Mouse (Mus musculus) right cerebral cortex, postnatal 25 days (tissue): ENCODE data around the gene Myo6.

Experiments used
- DNase-seq: peaks from one replicate; pipeline ENCODE4 v3.0.0; 2022

Myo6 gene

DNA sequence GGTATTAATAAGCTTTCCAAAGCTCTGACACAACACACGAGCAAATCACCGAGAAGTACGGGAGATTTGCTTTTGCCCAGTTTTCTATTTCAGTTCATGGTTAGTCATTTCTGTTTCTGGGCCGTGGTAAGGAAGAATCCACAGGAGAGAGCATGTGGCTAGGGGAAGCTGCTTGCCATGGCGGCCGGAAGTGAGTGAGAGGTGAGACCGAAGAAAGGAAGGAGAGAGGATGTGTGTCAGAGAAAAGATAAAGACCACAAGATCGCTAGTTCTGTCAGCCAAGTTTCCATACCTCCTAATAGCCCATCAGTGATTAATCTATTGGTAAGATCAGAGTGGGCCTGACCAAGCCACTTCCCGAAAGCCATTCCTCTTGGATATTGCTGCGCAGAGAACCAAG is 87.3 kb downstream of the Myo6 start:
- no peak for DNase-seq

DNA sequence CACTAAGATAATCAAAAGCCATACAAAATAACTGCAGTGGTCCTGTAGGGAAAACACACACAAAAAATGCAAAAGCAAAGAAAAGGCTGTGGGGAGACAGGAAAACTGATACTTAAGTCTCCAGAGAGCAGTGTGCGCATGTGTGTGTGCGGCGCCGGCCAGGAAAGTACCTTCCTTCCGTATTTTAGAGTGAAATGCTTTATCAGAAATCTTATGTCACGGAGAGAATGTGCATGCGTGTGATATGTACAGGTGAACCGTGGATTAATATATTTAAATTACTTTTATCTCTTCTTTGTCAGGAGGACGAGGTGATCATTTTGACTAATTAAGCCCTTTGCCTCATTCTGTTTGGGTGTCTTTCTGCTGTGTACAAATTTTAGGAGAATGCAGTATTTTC is 88.4 kb downstream of the Myo6 start:
- no peak for DNase-seq

GRCm38 (mm10) chr9:80256561-80256960 is 91.7 kb downstream of the Myo6 start:
- DNase-seq: no peak

DNA sequence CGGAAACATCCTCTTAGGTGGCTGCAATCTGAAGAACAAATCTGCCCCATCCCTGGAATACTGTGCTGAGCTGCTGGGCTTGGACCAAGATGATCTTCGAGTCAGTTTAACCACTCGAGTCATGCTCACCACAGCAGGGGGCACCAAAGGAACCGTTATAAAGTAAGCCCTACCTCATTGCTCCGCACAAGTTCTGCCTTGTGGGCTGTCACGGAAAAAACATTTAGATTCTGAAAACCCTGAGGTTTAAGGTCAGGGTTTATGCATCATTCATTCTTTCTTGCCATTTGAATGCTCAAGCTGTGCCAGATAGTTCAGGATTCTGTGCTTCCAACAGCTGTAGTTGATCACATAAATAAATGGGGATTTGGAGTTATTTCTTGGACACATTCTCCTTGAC is 93.6 kb downstream of the Myo6 start:
- DNase-seq: no peak

- DNase-seq: no peak
These were observed 96.1 kb downstream of the Myo6 start for GRCm38 (mm10) chr9:80260905-80261304.

DNA sequence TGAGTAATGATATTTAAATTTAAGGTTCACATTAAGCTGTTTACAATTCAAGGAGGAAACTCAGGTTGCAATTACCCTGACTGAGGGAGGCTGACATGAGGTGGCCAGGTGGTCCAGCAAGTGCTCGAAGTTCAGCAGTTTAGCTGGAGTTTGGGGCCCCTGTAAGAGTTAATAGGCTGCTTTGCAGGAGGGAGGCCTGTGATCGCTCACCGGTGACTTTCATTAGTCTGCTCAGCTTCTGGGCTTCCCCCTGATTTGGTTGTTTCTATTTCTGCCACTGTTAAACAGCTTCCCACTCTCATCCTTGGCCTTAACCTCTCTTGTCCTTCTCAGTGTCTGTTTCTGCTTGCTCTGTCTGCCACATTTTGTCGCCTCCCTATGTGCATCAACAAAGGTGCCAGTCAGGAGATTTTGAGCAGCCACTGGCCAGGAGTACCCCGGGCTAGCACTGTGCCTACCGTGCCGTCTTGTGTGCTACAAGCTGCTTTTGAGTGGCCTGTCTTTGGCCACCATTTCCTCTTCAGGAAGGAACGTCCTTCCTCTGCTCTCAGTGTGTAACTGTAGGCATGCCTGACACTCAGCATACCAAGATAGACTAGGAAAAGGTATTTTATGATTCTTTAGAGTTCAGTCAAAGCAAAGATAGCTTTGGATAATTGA is 97.7 kb downstream of the Myo6 start:
- no peak for DNase-seq

DNA sequence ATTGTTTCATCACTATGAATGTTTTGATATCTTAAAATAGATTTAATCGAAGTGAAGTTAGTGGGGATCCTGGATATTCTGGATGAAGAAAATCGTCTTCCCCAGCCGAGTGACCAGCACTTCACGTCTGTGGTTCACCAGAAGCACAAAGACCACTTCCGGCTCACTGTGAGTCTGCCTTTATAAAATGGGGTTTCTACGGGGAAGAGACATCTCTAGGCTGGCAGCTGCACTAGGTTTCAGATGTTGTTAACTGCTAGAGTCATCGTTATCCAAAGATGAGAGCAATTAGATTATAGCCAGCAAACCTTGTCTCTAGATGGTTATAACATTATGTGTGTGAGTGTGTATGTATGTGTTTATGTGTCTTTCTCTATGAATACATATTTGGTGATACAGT is 101.3 kb downstream of the Myo6 start:
- no peak for DNase-seq

- no peak for DNase-seq
These were observed 101.7 kb downstream of the Myo6 start for GRCm38 (mm10) chr9:80266507-80266906.

DNA sequence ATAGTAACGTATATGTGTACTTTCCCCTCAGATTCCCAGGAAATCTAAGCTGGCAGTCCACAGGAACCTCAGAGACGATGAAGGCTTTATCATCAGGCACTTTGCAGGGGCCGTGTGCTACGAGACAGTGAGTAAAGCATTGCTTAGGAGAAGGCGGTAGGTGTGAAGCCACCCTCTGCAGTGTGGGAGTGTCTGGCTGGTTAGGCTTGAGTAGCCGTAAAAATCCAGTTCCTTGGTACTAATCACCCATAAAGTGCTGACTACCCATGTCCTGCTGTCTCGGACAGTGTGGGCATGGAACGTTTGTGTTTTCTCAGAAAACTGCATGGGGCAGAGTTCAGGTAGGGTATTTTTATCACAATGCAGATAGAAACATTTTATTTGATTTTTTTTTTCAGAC is 104.8 kb downstream of the Myo6 start:
- DNase-seq: no peak

DNA sequence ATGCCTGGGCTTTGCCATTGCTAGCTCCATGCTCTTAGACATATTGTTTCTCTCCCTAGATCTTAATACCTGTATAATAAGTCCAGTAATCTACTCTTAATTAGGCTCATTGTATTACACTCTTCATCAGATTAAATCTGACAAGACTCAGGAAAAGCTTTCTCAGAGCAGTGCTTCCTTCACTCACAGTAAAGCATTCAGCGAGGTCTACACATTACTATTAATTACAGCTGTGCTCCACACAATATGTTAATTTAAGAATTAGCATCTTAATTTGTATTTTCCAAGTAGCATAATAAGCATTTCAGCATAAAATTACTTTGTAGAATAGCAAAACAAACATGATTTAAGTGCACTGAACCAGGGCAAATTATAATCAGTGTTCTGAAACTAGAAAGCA is 108.1 kb downstream of the Myo6 start:
- DNase-seq: no peak

- DNase-seq: no peak
These were observed 110.4 kb downstream of the Myo6 start for GRCm38 (mm10) chr9:80275053-80275771.

GRCm38 (mm10) chr9:80275772-80276134 is 110.9 kb downstream of the Myo6 start:
- no peak for DNase-seq

DNA sequence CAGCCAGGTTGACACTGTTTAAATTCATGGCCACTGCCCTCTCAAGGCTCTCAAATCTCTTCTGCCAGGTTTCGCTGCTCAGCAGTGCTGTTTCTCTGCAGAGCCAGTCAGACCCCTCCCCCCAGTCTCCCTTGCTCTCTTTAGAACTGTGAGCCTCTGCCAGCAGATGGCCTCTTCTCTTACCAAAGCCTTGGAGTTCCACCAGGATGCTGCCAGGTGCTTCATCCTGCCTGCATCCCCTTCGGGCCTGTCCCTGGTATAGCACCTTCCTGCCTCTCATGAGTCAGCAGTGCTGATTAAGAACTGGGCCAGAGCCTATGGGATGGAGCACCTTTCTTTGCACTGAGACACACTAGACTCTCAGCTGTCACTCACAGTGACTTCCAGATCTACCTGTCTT is 112.3 kb downstream of the Myo6 start:
- no peak for DNase-seq

DNA sequence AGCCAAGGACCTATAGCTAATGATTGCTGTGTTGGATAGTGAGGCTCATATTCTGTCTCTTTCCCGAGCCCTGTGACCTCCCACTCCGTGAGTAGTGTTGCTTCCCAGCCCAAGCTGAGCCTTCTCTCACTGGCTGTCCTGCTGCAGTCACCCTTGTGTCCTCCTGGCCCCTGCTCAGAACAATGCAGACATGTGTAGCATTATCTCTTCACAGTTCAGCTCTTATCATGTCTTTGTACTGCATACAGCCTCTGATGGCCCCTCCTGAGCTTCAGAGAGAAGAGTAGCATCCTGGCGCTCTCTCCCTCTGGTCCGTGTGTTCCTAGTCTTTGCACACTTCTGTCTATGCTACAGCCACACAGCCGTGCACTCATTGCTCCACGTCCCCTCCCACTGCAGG is 112.9 kb downstream of the Myo6 start:
- no peak for DNase-seq

GRCm38 (mm10) chr9:80280724-80281123 is 115.9 kb downstream of the Myo6 start:
- no peak for DNase-seq

DNA sequence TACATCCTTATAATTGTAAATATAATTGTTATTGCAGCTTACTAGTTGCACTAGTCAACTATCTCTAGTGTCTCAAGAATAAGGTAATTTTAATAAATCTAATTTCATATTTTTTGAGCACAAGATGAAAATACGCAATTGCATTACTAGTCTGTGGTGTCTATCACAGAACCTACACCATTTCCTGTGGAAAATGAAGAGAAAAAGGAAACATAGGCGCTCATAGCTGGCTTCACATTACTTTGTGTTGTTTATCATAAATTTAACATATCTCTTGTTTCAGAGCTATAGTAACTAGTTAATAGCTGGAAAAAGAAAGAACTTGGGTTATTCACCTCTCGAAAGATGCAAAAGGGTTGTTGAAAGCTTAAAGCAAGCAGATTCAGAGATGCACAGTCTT is 117.6 kb downstream of the Myo6 start:
- DNase-seq: no peak

DNA sequence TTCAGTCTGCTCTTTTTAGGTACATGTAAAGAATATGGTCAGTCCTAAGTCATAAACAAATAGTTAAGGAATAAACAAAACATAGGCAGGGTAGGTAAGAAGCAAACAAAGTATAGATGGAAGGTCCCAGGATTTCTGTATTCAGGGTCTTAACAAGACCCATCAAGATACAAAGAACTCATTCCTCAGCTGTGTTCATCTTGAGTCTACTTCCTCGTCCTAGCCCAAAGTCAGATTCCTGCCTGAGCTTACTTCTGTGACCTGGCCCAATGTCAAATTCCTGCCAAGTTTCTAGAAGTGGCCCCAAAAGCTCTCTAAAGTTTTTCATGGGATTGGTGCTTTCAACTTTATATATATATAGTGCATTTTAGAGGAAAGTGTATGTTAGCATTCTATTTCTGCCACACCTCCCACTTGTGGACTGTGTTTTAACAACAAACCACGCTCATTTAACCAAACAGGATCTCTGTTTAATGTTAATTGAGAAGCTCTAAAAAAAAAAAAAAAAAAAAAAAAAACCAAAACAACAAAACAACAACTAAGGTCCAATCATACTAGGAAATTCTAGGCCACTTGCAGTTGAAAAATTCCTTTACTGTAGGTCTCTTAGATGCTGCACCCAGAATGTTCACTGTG is 119.8 kb downstream of the Myo6 start:
- no peak for DNase-seq

- no peak for DNase-seq
These were observed 122.0 kb downstream of the Myo6 start for GRCm38 (mm10) chr9:80286845-80287244.

DNA sequence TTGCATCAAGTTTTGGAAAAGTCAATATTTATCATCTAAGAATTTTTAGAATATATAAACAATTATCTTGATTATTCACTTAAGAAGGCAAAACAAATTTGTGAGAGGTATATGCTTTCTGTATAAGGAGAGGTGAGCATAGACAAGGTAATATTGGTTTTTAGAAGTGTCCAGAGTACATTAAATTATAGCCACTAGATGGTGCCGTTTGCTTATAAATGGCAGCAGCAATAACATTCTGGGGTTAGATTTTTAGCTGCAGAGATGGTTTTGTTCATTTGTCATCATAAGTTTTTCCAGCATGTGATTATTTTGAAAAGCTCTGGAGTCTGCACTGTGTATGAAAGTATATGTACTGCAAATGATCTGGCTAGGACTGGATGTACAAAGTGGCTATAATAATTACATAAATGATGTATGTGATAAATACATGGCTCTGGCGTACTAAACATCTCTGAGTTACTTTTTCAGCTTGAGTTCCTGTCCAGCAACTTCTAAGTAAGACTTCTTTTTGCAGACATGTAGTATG is 128.3 kb downstream of the Myo6 start:
- DNase-seq: no peak

- DNase-seq: no peak
These were observed 131.3 kb downstream of the Myo6 start for GRCm38 (mm10) chr9:80296086-80296485.

- DNase-seq: no peak
These were observed 134.2 kb downstream of the Myo6 start for GRCm38 (mm10) chr9:80299031-80299430.

DNA sequence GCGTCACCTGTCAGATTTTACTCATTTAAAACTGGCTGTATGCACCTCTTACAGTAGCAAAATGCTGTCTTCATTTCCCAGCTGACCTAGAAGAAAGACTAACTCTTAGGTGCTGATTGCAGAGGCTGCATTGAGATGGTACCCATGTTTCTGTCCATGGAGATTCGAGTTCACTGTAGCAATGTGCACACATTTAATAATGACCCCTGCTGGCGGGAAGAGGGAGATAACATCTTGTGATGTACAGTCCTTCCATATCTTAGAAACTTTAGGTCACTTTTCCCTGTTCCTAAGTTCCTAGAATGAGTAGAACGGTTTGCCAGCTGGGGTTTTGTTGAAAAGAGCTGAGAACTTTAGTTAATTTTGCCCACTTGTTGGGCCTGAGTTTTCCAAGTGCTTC is 138.7 kb downstream of the Myo6 start:
- no peak for DNase-seq

DNA sequence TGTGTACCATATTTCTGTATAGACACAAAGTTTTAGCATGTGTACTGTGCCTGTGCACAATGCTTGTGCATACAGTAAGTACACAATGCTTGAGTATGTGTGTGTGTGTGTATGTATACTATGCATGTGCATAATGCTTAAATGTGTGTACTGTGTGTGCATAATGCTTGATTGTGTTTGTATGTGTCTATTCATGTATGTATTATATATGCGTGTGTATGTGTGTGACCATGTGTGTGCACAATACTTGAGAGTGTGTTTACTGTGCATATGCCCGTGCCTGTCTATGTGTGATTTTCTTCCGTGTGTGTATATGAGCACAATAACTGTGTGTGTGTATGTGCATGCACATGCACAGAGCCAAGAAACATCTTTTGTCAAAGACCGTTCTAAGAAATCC is 141.6 kb downstream of the Myo6 start:
- no peak for DNase-seq

DNA sequence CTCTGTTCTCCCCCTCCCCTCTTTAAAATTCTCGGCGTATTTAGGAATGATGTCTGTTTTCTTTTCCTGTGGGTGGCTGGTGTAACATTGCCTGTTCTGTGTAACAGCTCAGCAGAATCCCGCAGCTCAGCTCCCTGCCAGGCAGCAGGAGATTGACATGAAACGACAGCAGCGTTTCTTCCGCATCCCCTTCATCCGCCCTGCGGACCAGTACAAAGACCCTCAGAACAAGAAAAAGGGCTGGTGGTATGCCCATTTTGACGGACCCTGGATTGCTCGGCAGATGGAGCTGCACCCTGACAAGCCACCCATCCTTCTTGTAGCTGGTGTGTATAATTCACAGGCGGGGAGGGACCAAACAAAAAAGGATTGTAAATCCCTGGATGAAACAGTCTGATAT is 142.0 kb downstream of the Myo6 start:
- DNase-seq: peak; percentile 21
